Mouse (Mus musculus) kidney, adult 2 months (tissue): ENCODE measurements around the gene Bcar3. TPM values are rescaled to one million over a fixed set of nuclear protein-coding genes. Genes with fewer than 3 reads are reported as not detected.
A peak's percentile ranks its signal among the peaks of the same experiment; 100 is the strongest.

Experiments used
- DNase-seq: peaks from one replicate; pipeline ENCODE4 v3.0.0; 2021
- H3K27ac ChIP-seq: fragments of 200-500 bp; 2 replicates; pipeline ENCODE4 v1.5.1; 2012; ENCODE audit warnings: low read depth, low read length, control low read depth, inconsistent platforms; ENCODE audit not compliant: insufficient read depth
- H3K27me3 ChIP-seq: fragments of 200-500 bp; replicated peaks from 2 replicates; pipeline ENCODE4 v1.6.1; 2012; ENCODE audit warnings: mild to moderate bottlenecking, moderate library complexity, low read length, inconsistent platforms; ENCODE audit not compliant: control insufficient read depth, insufficient read depth
- H3K36me3 ChIP-seq: fragments of 200-500 bp; 2 replicates; pipeline ENCODE4 v1.6.1; 2012; ENCODE audit warnings: mild to moderate bottlenecking, moderate library complexity, low read length, inconsistent platforms; ENCODE audit not compliant: control insufficient read depth, insufficient read depth
- H3K4me1 ChIP-seq: fragments of 200-500 bp; 2 replicates; pipeline ENCODE4 v1.6.1; 2011; ENCODE audit warnings: low read length; ENCODE audit not compliant: control insufficient read depth, insufficient read depth
- H3K4me3 ChIP-seq: fragments of 200-500 bp; 2 replicates; pipeline ENCODE4 v1.5.1; 2011; ENCODE audit warnings: mild to moderate bottlenecking, low read depth, low read length, control low read depth; ENCODE audit not compliant: insufficient read depth
- CTCF ChIP-seq: fragments of 200-500 bp; conservative IDR thresholded peaks from 2 replicates; pipeline ENCODE4 v1.5.1; 2011; ENCODE audit warnings: low read depth, mild to moderate bottlenecking, control low read depth, low read length, moderate library complexity, mixed read lengths; ENCODE audit not compliant: insufficient read depth, insufficient read length
- POLR2A ChIP-seq: fragments of 200-500 bp; IDR thresholded peaks from one replicate; pipeline ENCODE4 v1.6.1; 2011; ENCODE audit warnings: low read depth, low read length, control low read depth
- WGBS: fragments of 180-500 bp; shearing (Covaris S2); methylation state at CpG from one replicate; pipeline ENCODE4 v1.1.7; 2018; 5-methylcytosine and 5-hydroxymethylcytosine counted together
- polyA plus RNA-seq: library from polyadenylated mRNA; depleted of rRNA; stranded (reverse); fragments of >200 nt; gene quantifications from 2 replicates; pipeline ENCODE4 v1.2.3, GENCODE M21; 2012

Gene Bcar3
- polyA plus RNA-seq, 1 experiment, result 41.3 TPM

DNA sequence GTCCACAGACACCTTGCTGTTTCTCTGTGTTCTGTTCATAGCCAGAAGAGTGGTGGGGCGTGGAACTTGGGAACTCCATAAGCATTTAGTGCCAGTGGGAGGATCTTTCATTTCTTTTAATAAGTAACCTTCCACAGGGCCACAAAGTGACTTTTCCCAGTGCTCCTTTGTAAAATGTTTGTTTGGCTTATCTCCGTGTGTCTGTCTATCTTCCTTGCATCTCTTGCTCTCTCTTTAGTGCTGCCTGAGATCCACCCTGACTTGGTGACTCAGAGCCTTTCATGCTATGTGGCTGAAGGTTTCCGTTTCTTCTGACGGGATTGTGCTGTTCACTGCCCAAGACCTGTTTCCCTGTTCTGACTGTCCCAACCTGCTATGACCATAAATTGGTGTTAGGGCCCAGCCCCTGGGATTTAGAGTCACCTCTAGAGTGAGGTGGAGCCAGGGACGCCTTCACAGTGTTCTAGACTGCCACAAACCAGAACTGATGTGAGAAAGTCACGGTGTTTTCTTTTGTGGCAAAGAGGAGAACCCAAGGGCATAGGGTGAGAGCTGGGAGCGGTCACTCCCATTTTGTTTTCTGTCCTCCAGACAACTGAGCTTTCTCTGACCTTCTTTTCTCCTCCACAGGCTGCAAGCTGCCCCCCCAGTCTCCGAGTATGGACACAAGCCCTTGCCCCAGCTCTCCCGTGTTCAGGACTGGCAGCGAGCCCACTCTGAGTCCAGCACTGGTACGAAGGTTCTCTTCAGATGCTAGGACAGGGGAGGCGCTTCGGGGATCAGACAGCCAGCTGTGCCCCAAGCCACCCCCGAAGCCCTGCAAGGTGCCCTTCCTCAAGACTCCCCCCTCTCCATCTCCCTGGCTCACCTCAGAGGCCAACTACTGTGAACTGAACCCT, 218.0 kb downstream of the Bcar3 start:
- H3K27me3 ChIP-seq, result no peaks in the 10 kb centered on the region
- TF ChIP-seq POLR2A, result no peak
- no peak for TF ChIP-seq CTCF
- H3K4me1 ChIP-seq, result peaks cover 32% of the 10 kb centered on the region
- H3K36me3 ChIP-seq, result no peaks in the 10 kb centered on the region
- WGBS, result 31% methylated on average over 14 of the region's 14 CpGs
- peak overlapping the region; percentile 29 for H3K4me3 ChIP-seq
- H3K27ac ChIP-seq, result peak overlapping the region; percentile 97
- DNase-seq, result peak; percentile 89

DNA sequence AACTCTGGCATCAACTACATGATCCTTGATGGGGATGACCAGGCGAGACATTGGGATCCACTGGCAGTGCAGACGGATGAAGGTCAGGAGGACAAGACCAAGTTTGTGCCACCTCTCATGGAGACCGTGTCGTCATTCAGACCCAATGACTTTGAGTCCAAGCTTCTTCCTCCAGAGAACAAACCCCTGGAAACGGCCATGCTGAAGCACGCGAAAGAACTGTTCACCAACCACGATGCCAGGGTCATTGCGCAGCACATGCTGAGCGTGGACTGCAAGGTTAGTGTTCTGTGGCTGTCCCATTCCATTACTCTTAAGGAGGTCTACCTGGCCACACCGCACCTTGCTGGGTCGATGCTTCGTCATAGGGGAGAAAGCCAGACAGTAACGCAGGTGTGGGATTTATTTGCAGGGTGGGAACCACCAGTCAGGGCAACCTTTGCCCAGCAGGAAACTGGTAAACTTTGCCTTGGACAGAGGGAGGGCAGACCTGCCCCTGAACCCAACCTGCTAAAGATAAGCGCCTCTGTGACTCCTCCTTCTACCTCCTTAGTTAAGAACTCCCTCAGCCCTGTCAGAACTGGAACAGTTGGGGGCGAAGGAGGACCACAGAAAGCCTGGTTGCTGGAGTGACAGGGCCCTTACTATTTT, 218.9 kb downstream of the Bcar3 start:
- TF ChIP-seq POLR2A, result no peak
- 0 out of 2 replicates have a peak, but pooled peaks have one; percentile 14 for TF ChIP-seq CTCF
- Histone ChIP-seq H3K4me1 (peaks cover 32% of the 10 kb centered on the region), H3K36me3 (no peaks in the 10 kb centered on the region), H3K4me3 (peak overlapping the region; percentile 29), H3K27me3 (no peaks in the 10 kb centered on the region), H3K27ac (peak overlapping the region; percentile 97)
- WGBS, result 53% methylated on average over 16 of the region's 16 CpGs
- DNase-seq, result peak; percentile 69

DNA sequence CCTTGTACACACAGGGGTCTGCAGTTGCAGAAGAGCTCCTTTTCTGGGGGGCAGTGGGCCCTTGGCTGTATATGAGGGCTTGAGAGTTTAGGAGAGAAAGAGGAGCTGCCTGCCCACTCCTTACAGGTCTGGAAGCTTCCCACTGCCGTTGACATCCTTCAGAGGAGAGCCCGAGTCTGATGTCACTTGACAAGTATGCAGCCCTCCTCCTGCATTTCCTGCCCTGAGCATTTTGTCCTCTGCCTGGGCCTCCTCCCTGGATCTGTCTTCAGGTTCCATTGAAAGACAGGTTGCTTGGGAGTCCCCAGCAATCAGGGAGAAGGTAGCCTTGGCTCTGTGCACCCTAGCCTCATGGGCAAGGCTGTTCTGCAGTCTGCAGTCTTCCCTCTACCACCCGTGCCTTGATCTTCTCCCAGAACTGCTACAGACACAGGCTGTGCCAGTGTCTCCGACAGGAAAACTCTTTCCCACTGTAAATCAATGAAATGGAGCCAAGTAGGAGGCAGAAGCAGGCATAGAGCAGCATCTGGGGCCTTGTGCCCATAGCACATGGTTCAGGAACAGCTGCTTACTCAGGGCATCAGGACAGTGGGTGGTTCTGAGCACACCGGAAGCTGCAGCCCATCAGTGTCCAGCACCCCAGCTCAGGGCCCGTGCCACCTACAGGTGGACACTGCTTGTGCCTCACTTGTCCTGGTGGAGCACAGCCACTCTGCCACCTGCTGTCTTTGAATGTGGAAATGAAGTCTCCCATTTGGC, 221.8 kb downstream of the Bcar3 start:
- H3K27ac ChIP-seq, result no peak overlapping the region
- H3K27me3 ChIP-seq, result no peaks in the 10 kb centered on the region
- no peak for DNase-seq
- no peaks in the 10 kb centered on the region for H3K36me3 ChIP-seq
- WGBS, result 60% methylated on average over 6 of the region's 6 CpGs
- no peak overlapping the region for H3K4me3 ChIP-seq
- H3K4me1 ChIP-seq, result peaks cover 17% of the 10 kb centered on the region
- TF ChIP-seq CTCF, result 0 out of 2 replicates have a peak, but pooled peaks have one; percentile 10
- no peak for TF ChIP-seq POLR2A

DNA sequence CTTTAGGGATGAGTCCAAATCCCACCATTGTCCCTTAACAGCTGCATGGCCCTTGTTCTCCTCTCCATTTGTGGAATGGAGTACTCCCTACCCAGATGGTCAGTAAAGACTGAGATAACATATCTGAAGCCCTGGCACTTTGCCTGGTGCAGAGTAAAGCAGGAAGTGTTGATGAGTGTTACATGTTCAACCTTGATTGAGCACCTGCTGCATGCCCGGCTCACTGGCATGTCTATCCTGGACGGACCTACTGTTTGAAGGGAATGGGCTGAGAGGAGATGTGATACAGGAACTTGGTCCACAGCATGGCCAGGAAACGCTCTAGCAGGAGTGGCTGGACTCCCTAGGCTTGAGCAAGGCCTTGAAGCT, 222.4 kb downstream of the Bcar3 start:
- no peak overlapping the region for H3K27ac ChIP-seq
- H3K4me3 ChIP-seq, result no peak overlapping the region
- H3K4me1 ChIP-seq, result peaks cover 12% of the 10 kb centered on the region
- TF ChIP-seq CTCF (no peak), POLR2A (no peak)
- no peaks in the 10 kb centered on the region for H3K36me3 ChIP-seq
- H3K27me3 ChIP-seq, result no peaks in the 10 kb centered on the region
- WGBS, result 76% methylated on average over 3 of the region's 3 CpGs
- DNase-seq, result no peak

DNA sequence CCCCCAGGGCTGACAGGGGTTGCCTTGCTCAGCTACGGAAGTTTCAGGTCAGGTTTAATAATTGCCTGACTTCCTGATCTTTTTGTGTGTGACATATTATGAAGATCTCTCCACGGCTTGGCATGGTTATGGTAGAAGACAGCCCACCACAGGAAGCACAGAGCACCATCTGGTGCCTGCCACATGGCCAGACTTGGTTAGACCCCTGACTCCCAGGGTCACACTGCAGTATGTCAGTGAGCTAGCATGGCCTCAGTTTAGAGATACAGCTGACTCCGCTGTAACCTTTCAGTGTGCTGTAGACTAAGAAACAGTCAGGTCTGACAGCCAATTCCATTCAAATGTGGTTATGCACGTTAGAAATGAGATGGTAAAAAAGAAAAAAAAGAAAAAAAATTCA, 223.8 kb downstream of the Bcar3 start:
- TF ChIP-seq CTCF (no peak), POLR2A (no peak)
- H3K27me3 ChIP-seq, result no peaks in the 10 kb centered on the region
- no peak overlapping the region for H3K4me3 ChIP-seq
- peaks cover 8% of the 10 kb centered on the region; the same call in 1 of the 2 replicates for H3K4me1 ChIP-seq
- 42% methylated on average over 4 of the region's 4 CpGs for WGBS
- H3K27ac ChIP-seq, result no peak overlapping the region
- no peaks in the 10 kb centered on the region for H3K36me3 ChIP-seq
- no peak for DNase-seq

DNA sequence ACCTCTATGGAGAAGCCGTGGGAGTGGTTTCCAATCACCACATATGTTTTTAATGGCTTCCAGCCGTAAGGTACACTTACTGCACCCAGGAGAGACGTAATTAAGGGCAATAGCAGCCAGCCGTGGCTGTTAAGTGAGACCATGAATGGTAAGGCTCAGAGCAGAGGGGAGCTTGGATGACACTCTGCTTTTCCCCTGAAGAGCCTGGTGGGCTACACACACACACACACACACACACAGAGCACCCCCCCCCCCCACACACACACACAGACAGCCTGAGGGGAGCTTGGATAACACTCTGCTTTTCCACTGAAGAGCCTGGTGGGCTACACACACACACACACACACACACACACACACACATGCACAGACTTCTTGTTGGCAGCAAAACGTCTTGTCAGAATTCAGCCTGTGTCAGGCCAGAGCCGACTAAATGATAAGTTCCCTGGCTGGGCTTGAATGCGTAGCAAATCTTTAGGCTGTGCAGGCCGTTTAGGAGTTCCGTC, 224.3 kb downstream of the Bcar3 start:
- Histone ChIP-seq H3K4me3 (no peak overlapping the region), H3K27ac (no peak overlapping the region), H3K36me3 (no peaks in the 10 kb centered on the region), H3K4me1 (0 out of 2 replicates have a peak, but pooled peaks cover 4% of the 10 kb centered on the region), H3K27me3 (no peaks in the 10 kb centered on the region)
- DNase-seq, result no peak
- 71% methylated on average over 9 of the region's 9 CpGs for WGBS
- TF ChIP-seq POLR2A (no peak), CTCF (no peak)

DNA sequence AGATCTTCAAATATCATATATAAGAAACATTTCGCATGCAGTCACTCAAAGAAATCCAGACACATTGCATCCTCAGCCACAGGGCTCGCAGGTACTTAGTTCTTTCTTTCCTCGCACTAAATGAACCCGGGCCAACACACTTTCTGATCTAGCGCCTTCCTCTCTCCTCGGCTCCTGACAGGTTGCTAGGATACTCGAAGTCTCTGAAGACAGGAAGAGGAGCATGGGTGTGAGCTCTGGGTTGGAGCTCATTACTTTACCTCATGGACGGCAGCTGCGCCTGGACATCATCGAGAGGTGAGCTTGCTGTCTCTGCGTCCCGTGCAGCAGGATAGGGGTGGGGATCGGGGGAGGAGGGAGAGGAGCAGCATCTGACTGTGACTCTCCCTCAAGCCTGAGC, 225.1 kb downstream of the Bcar3 start:
- H3K36me3 ChIP-seq, result no peaks in the 10 kb centered on the region
- TF ChIP-seq POLR2A, result no peak
- no peak for TF ChIP-seq CTCF
- H3K4me3 ChIP-seq, result no peak overlapping the region
- 69% methylated on average over 13 of the region's 13 CpGs for WGBS
- H3K4me1 ChIP-seq, result 0 out of 2 replicates have a peak, but pooled peaks cover 4% of the 10 kb centered on the region
- no peak for DNase-seq
- no peaks in the 10 kb centered on the region for H3K27me3 ChIP-seq
- no peak overlapping the region for H3K27ac ChIP-seq
